Mouse (Mus musculus): Measurements from ENCODE around the gene Tgif2. TPM values are rescaled to one million over a fixed set of nuclear protein-coding genes. Genes with fewer than 3 reads are reported as not detected.
"Not testable (repeated sequence)": the region's sequence is repeated elsewhere in the genome, so short reads cannot be mapped to it uniquely, and the experiment has no call there.

The Tgif2 gene
- polyA plus RNA-seq, 1 experiment from 2014 or later = 85.1 TPM

- no peak overlapping the region for H3K9ac ChIP-seq (ENCODE audit: low read length)
- no peaks in the 10 kb centered on the region for H3K27me3 ChIP-seq (ENCODE audit: control insufficient read depth, insufficient read depth, low read length)
- no peak overlapping the region for H3K4me2 ChIP-seq (ENCODE audit: low read depth)
- 77% methylated on average over 5 of the region's 5 CpGs for WGBS
- ATAC-seq (ENCODE audit: insufficient read depth, low FRiP score, low TSS enrichment) (no peak), DNase-seq (ENCODE audit: low spot score) (no peak)
- H3K27ac ChIP-seq (ENCODE audit: low read depth, low read length) = no peak overlapping the region
- peaks cover 20% of the 10 kb centered on the region for H3K4me1 ChIP-seq (ENCODE audit: control insufficient read depth, insufficient read depth, low read length)
- H3K9me3 ChIP-seq (ENCODE audit: control insufficient read depth, low read length) = no peaks in the 10 kb centered on the region
- no peaks in the 10 kb centered on the region for H3K36me3 ChIP-seq (ENCODE audit: control insufficient read depth, insufficient read depth, low read length)
- H3K4me3 ChIP-seq (ENCODE audit: low read depth, low read length) = no peak overlapping the region
These were observed 28.3 kb upstream of the Tgif2 start for GRCm38 (mm10) chr2:156811556-156811955.

- Histone ChIP-seq H3K4me3 (ENCODE audit: low read depth, low read length) (no peak overlapping the region), H3K4me1 (ENCODE audit: control insufficient read depth, insufficient read depth, low read length) (peaks cover 20% of the 10 kb centered on the region), H3K4me2 (ENCODE audit: low read depth) (no peak overlapping the region; the same call in 1 of the 2 replicates), H3K36me3 (ENCODE audit: control insufficient read depth, insufficient read depth, low read length) (no peaks in the 10 kb centered on the region), H3K9me3 (ENCODE audit: control insufficient read depth, low read length) (no peaks in the 10 kb centered on the region), H3K27me3 (ENCODE audit: control insufficient read depth, insufficient read depth, low read length) (no peaks in the 10 kb centered on the region), H3K27ac (ENCODE audit: low read depth, low read length) (0 out of 2 replicates have a peak overlapping the region, but pooled peaks have one; percentile 8), H3K9ac (ENCODE audit: low read length) (no peak overlapping the region)
- DNase-seq (ENCODE audit: low spot score) = peak; percentile 44
- ATAC-seq (ENCODE audit: insufficient read depth, low FRiP score, low TSS enrichment) = peak; percentile 65; the same call in 1 of the 2 replicates
- 3% methylated on average over 8 of the region's 8 CpGs for WGBS
These were observed 25.4 kb upstream of the Tgif2 start for GRCm38 (mm10) chr2:156814344-156814801.

- Histone ChIP-seq H3K9me3 (ENCODE audit: control insufficient read depth, low read length) (no peaks in the 10 kb centered on the region), H3K9ac (ENCODE audit: low read length) (no peak overlapping the region), H3K4me2 (ENCODE audit: low read depth) (no peak overlapping the region), H3K27me3 (ENCODE audit: control insufficient read depth, insufficient read depth, low read length) (no peaks in the 10 kb centered on the region), H3K4me3 (ENCODE audit: low read depth, low read length) (no peak overlapping the region), H3K4me1 (ENCODE audit: control insufficient read depth, insufficient read depth, low read length) (peaks cover 20% of the 10 kb centered on the region), H3K27ac (ENCODE audit: low read depth, low read length) (0 out of 2 replicates have a peak overlapping the region, but pooled peaks have one; percentile 8), H3K36me3 (ENCODE audit: control insufficient read depth, insufficient read depth, low read length) (no peaks in the 10 kb centered on the region)
- no peak for ATAC-seq (ENCODE audit: insufficient read depth, low FRiP score, low TSS enrichment)
- WGBS = 25% methylated on average over 5 of the region's 5 CpGs
- no peak for DNase-seq (ENCODE audit: low spot score)
These were observed 24.9 kb upstream of the Tgif2 start for GRCm38 (mm10) chr2:156814893-156815292.

GRCm38 (mm10) chr2:156815412-156815811 lies 24.4 kb upstream of the Tgif2 start:
- WGBS = 67% methylated on average over 3 of the region's 3 CpGs
- no peak overlapping the region for H3K4me3 ChIP-seq (ENCODE audit: low read depth, low read length)
- H3K36me3 ChIP-seq (ENCODE audit: control insufficient read depth, insufficient read depth, low read length) = no peaks in the 10 kb centered on the region
- ATAC-seq (ENCODE audit: insufficient read depth, low FRiP score, low TSS enrichment) (no peak), DNase-seq (ENCODE audit: low spot score) (no peak)
- no peak overlapping the region for H3K27ac ChIP-seq (ENCODE audit: low read depth, low read length)
- H3K4me1 ChIP-seq (ENCODE audit: control insufficient read depth, insufficient read depth, low read length) = peaks cover 20% of the 10 kb centered on the region
- no peak overlapping the region for H3K4me2 ChIP-seq (ENCODE audit: low read depth)
- H3K27me3 ChIP-seq (ENCODE audit: control insufficient read depth, insufficient read depth, low read length) = no peaks in the 10 kb centered on the region
- no peak overlapping the region for H3K9ac ChIP-seq (ENCODE audit: low read length)
- no peaks in the 10 kb centered on the region for H3K9me3 ChIP-seq (ENCODE audit: control insufficient read depth, low read length)

GRCm38 (mm10) chr2:156816116-156816515 lies 23.7 kb upstream of the Tgif2 start:
- H3K9ac ChIP-seq (ENCODE audit: low read length) = no peak overlapping the region
- H3K36me3 ChIP-seq (ENCODE audit: control insufficient read depth, insufficient read depth, low read length) = no peaks in the 10 kb centered on the region
- H3K4me2 ChIP-seq (ENCODE audit: low read depth) = no peak overlapping the region
- no peaks in the 10 kb centered on the region for H3K9me3 ChIP-seq (ENCODE audit: control insufficient read depth, low read length)
- no peaks in the 10 kb centered on the region for H3K27me3 ChIP-seq (ENCODE audit: control insufficient read depth, insufficient read depth, low read length)
- no peak overlapping the region for H3K4me3 ChIP-seq (ENCODE audit: low read depth, low read length)
- 59% methylated on average over 1 of the region's 1 CpGs for WGBS
- DNase-seq (ENCODE audit: low spot score) (no peak), ATAC-seq (ENCODE audit: insufficient read depth, low FRiP score, low TSS enrichment) (no peak)
- peaks cover 20% of the 10 kb centered on the region for H3K4me1 ChIP-seq (ENCODE audit: control insufficient read depth, insufficient read depth, low read length)
- no peak overlapping the region for H3K27ac ChIP-seq (ENCODE audit: low read depth, low read length)

GRCm38 (mm10) chr2:156825128-156825527 lies 14.7 kb upstream of the Tgif2 start:
- WGBS = 95% methylated on average over 6 of the region's 6 CpGs
- H3K4me2 ChIP-seq (ENCODE audit: low read depth); H3K4me3 ChIP-seq (ENCODE audit: low read depth, low read length); DNase-seq (ENCODE audit: low spot score); H3K9ac ChIP-seq (ENCODE audit: low read length); ATAC-seq (ENCODE audit: insufficient read depth, low FRiP score, low TSS enrichment); H3K9me3 ChIP-seq (ENCODE audit: control insufficient read depth, low read length); H3K36me3 ChIP-seq (ENCODE audit: control insufficient read depth, insufficient read depth, low read length); H3K4me1 ChIP-seq (ENCODE audit: control insufficient read depth, insufficient read depth, low read length); H3K27me3 ChIP-seq (ENCODE audit: control insufficient read depth, insufficient read depth, low read length); H3K27ac ChIP-seq (ENCODE audit: low read depth, low read length): not testable (repeated sequence)

- Histone ChIP-seq H3K4me1 (ENCODE audit: control insufficient read depth, insufficient read depth, low read length) (peaks cover 3% of the 10 kb centered on the region; the same call in 1 of the 2 replicates), H3K4me2 (ENCODE audit: low read depth) (no peak overlapping the region), H3K27ac (ENCODE audit: low read depth, low read length) (no peak overlapping the region), H3K27me3 (ENCODE audit: control insufficient read depth, insufficient read depth, low read length) (no peaks in the 10 kb centered on the region), H3K9ac (ENCODE audit: low read length) (no peak overlapping the region), H3K4me3 (ENCODE audit: low read depth, low read length) (no peak overlapping the region), H3K36me3 (ENCODE audit: control insufficient read depth, insufficient read depth, low read length) (peaks cover 21% of the 10 kb centered on the region), H3K9me3 (ENCODE audit: control insufficient read depth, low read length) (peaks cover 3% of the 10 kb centered on the region; the same call in 1 of the 2 replicates)
- ATAC-seq (ENCODE audit: insufficient read depth, low FRiP score, low TSS enrichment) = no peak
- no peak for DNase-seq (ENCODE audit: low spot score)
- 96% methylated on average over 11 of the region's 11 CpGs for WGBS
These were observed 5.5 kb upstream of the Tgif2 start for GRCm38 (mm10) chr2:156834336-156834735.

GRCm38 (mm10) chr2:156838839-156839238 lies 968 bp upstream of the Tgif2 start:
- Histone ChIP-seq H3K27ac (ENCODE audit: low read depth, low read length) (no peak overlapping the region), H3K4me1 (ENCODE audit: control insufficient read depth, insufficient read depth, low read length) (peaks cover 20% of the 10 kb centered on the region), H3K9me3 (ENCODE audit: control insufficient read depth, low read length) (no peaks in the 10 kb centered on the region), H3K36me3 (ENCODE audit: control insufficient read depth, insufficient read depth, low read length) (peaks cover 6% of the 10 kb centered on the region), H3K4me2 (ENCODE audit: low read depth) (peak overlapping the region; percentile 85), H3K9ac (ENCODE audit: low read length) (no peak overlapping the region), H3K27me3 (ENCODE audit: control insufficient read depth, insufficient read depth, low read length) (no peaks in the 10 kb centered on the region), H3K4me3 (ENCODE audit: low read depth, low read length) (peak overlapping the region; percentile 77; the same call in 1 of the 2 replicates)
- DNase-seq (ENCODE audit: low spot score) (no peak), ATAC-seq (ENCODE audit: insufficient read depth, low FRiP score, low TSS enrichment) (no peak)
- 66% methylated on average over 6 of the region's 6 CpGs for WGBS

- Histone ChIP-seq H3K36me3 (ENCODE audit: control insufficient read depth, insufficient read depth, low read length) (no peaks in the 10 kb centered on the region), H3K9ac (ENCODE audit: low read length) (peak overlapping the region; percentile 92), H3K4me1 (ENCODE audit: control insufficient read depth, insufficient read depth, low read length) (peaks cover 30% of the 10 kb centered on the region), H3K9me3 (ENCODE audit: control insufficient read depth, low read length) (no peaks in the 10 kb centered on the region), H3K4me3 (ENCODE audit: low read depth, low read length) (peak overlapping the region; percentile 77), H3K4me2 (ENCODE audit: low read depth) (peak overlapping the region; percentile 85), H3K27ac (ENCODE audit: low read depth, low read length) (peak overlapping the region; percentile 91), H3K27me3 (ENCODE audit: control insufficient read depth, insufficient read depth, low read length) (no peaks in the 10 kb centered on the region)
- DNase-seq (ENCODE audit: low spot score) = peak; percentile 71
- under 1% methylated on average over 75 of the region's 79 CpGs for WGBS
- peak; percentile 39 for ATAC-seq (ENCODE audit: insufficient read depth, low FRiP score, low TSS enrichment)
These were observed 657 bp downstream of the Tgif2 start for GRCm38 (mm10) chr2:156840301-156841027.

Data from neural tube, embryonic 11.5 days (tissue).